Mouse (Mus musculus) retina, adult 2 months (tissue): ENCODE measurements around the gene Ets2.
"Not testable (repeated sequence)": the region's sequence is repeated elsewhere in the genome, so short reads cannot be mapped to it uniquely, and the experiment has no call there.

Experiments
- DNase-seq: peaks from one replicate; pipeline ENCODE4 v3.0.0-alpha.2; 2012; ENCODE audit warnings: low read depth, low spot score

Ets2 gene

GRCm38 (mm10) chr16:95734785-95735184 lies 32.9 kb downstream of the Ets2 start:
- DNase-seq: no peak

GRCm38 (mm10) chr16:95736059-95736458 lies 34.2 kb downstream of the Ets2 start:
- no peak for DNase-seq

GRCm38 (mm10) chr16:95736470-95736869 lies 34.6 kb downstream of the Ets2 start:
- DNase-seq: no peak

GRCm38 (mm10) chr16:95739522-95739921 lies 37.6 kb downstream of the Ets2 start:
- DNase-seq: no peak

GRCm38 (mm10) chr16:95741358-95741757 lies 39.5 kb downstream of the Ets2 start:
- DNase-seq: no peak

- no peak for DNase-seq
These were observed 40.3 kb downstream of the Ets2 start for GRCm38 (mm10) chr16:95741915-95742739.

- DNase-seq: no peak
These were observed 40.8 kb downstream of the Ets2 start for GRCm38 (mm10) chr16:95742740-95743030.

- no peak for DNase-seq
These were observed 41.2 kb downstream of the Ets2 start for GRCm38 (mm10) chr16:95743104-95743503.

- DNase-seq: no peak
These were observed 42.9 kb downstream of the Ets2 start for GRCm38 (mm10) chr16:95744771-95745170.

- no peak for DNase-seq
These were observed 43.8 kb downstream of the Ets2 start for GRCm38 (mm10) chr16:95745685-95746084.

- no peak for DNase-seq
These were observed 44.7 kb downstream of the Ets2 start for GRCm38 (mm10) chr16:95746565-95746964.

GRCm38 (mm10) chr16:95749291-95750103 lies 47.6 kb downstream of the Ets2 start:
- no peak for DNase-seq

GRCm38 (mm10) chr16:95750211-95750629 lies 48.3 kb downstream of the Ets2 start:
- no peak for DNase-seq

- no peak for DNase-seq
These were observed 50.6 kb downstream of the Ets2 start for GRCm38 (mm10) chr16:95752502-95752901.

GRCm38 (mm10) chr16:95753295-95753694 lies 51.4 kb downstream of the Ets2 start:
- no peak for DNase-seq

- no peak for DNase-seq
These were observed 57.5 kb downstream of the Ets2 start for GRCm38 (mm10) chr16:95759151-95759987.

- no peak for DNase-seq
These were observed 58.1 kb downstream of the Ets2 start for GRCm38 (mm10) chr16:95759988-95760391.

GRCm38 (mm10) chr16:95761742-95762141 lies 59.9 kb downstream of the Ets2 start:
- DNase-seq: no peak

- no peak for DNase-seq
These were observed 61.3 kb downstream of the Ets2 start for GRCm38 (mm10) chr16:95763201-95763600.

- DNase-seq: not testable (repeated sequence)
These were observed 62.2 kb downstream of the Ets2 start for GRCm38 (mm10) chr16:95764041-95764440.

GRCm38 (mm10) chr16:95766181-95766580 lies 64.3 kb downstream of the Ets2 start:
- no peak for DNase-seq

- DNase-seq: no peak
These were observed 65.4 kb downstream of the Ets2 start for GRCm38 (mm10) chr16:95767246-95767645.
